Mouse (Mus musculus): ENCODE data around the gene Itgbl1. TPM values are rescaled to one million over a fixed set of nuclear protein-coding genes. Genes with fewer than 3 reads are reported as not detected.
"Not testable (repeated sequence)": the region's sequence is repeated elsewhere in the genome, so short reads cannot be mapped to it uniquely, and the experiment has no call there.

Itgbl1 gene
- polyA plus RNA-seq, 1 experiment from 2014 or later = 0.35 TPM

- not testable (repeated sequence) for DNase-seq (ENCODE audit: low spot score); H3K27ac ChIP-seq (ENCODE audit: low read depth); H3K4me2 ChIP-seq (ENCODE audit: low read length); ATAC-seq (replicated peaks; ENCODE audit: low FRiP score, low TSS enrichment, low read depth); H3K36me3 ChIP-seq (ENCODE audit: control insufficient read depth, insufficient read depth, low read length); H3K9ac ChIP-seq (ENCODE audit: low read length); H3K9me3 ChIP-seq (ENCODE audit: control insufficient read depth, low read length); H3K4me3 ChIP-seq (ENCODE audit: low read depth, low read length); H3K4me1 ChIP-seq (replicated peaks; ENCODE audit: control insufficient read depth, insufficient read depth, low read length); H3K27me3 ChIP-seq (replicated peaks; ENCODE audit: control insufficient read depth, insufficient read depth, low read length)
- WGBS = 73% methylated on average over 21 of the region's 21 CpGs
These were observed 11.3 kb downstream of the Itgbl1 start for GRCm38 (mm10) chr14:123671076-123671475.

GRCm38 (mm10) chr14:123678091-123678490 lies 18.3 kb downstream of the Itgbl1 start:
- Histone ChIP-seq H3K4me1 (replicated peaks; ENCODE audit: control insufficient read depth, insufficient read depth, low read length) (no peaks in the 10 kb centered on the region), H3K9me3 (ENCODE audit: control insufficient read depth, low read length) (no peaks in the 10 kb centered on the region), H3K36me3 (ENCODE audit: control insufficient read depth, insufficient read depth, low read length) (no peaks in the 10 kb centered on the region), H3K9ac (ENCODE audit: low read length) (no peak overlapping the region), H3K4me3 (ENCODE audit: low read depth, low read length) (no peak overlapping the region), H3K27me3 (replicated peaks; ENCODE audit: control insufficient read depth, insufficient read depth, low read length) (no peaks in the 10 kb centered on the region), H3K27ac (ENCODE audit: low read depth) (no peak overlapping the region), H3K4me2 (ENCODE audit: low read length) (no peak overlapping the region)
- WGBS = 62% methylated on average over 2 of the region's 2 CpGs
- ATAC-seq (replicated peaks; ENCODE audit: low FRiP score, low TSS enrichment, low read depth) (no peak), DNase-seq (ENCODE audit: low spot score) (no peak)

- Histone ChIP-seq H3K9ac (ENCODE audit: low read length) (no peak overlapping the region), H3K4me1 (replicated peaks; ENCODE audit: control insufficient read depth, insufficient read depth, low read length) (no peaks in the 10 kb centered on the region), H3K9me3 (ENCODE audit: control insufficient read depth, low read length) (no peaks in the 10 kb centered on the region), H3K4me2 (ENCODE audit: low read length) (no peak overlapping the region), H3K27ac (ENCODE audit: low read depth) (no peak overlapping the region), H3K36me3 (ENCODE audit: control insufficient read depth, insufficient read depth, low read length) (no peaks in the 10 kb centered on the region), H3K27me3 (replicated peaks; ENCODE audit: control insufficient read depth, insufficient read depth, low read length) (no peaks in the 10 kb centered on the region), H3K4me3 (ENCODE audit: low read depth, low read length) (no peak overlapping the region)
- ATAC-seq (replicated peaks; ENCODE audit: low FRiP score, low TSS enrichment, low read depth) = no peak
- no peak for DNase-seq (ENCODE audit: low spot score)
These were observed 55.0 kb downstream of the Itgbl1 start for GRCm38 (mm10) chr14:123714751-123715150.

GRCm38 (mm10) chr14:123742055-123742454 lies 82.3 kb downstream of the Itgbl1 start:
- DNase-seq (ENCODE audit: low spot score) (no peak), ATAC-seq (replicated peaks; ENCODE audit: low FRiP score, low TSS enrichment, low read depth) (no peak)
- 42% methylated on average over 1 of the region's 1 CpGs for WGBS

GRCm38 (mm10) chr14:123751017-123751416 lies 91.2 kb downstream of the Itgbl1 start:
- Histone ChIP-seq H3K4me1 (replicated peaks; ENCODE audit: control insufficient read depth, insufficient read depth, low read length) (no peaks in the 10 kb centered on the region), H3K9me3 (ENCODE audit: control insufficient read depth, low read length) (no peaks in the 10 kb centered on the region), H3K27me3 (replicated peaks; ENCODE audit: control insufficient read depth, insufficient read depth, low read length) (no peaks in the 10 kb centered on the region), H3K4me2 (ENCODE audit: low read length) (no peak overlapping the region), H3K36me3 (ENCODE audit: control insufficient read depth, insufficient read depth, low read length) (no peaks in the 10 kb centered on the region), H3K4me3 (ENCODE audit: low read depth, low read length) (no peak overlapping the region), H3K27ac (ENCODE audit: low read depth) (no peak overlapping the region), H3K9ac (ENCODE audit: low read length) (no peak overlapping the region)
- ATAC-seq (replicated peaks; ENCODE audit: low FRiP score, low TSS enrichment, low read depth) (no peak), DNase-seq (ENCODE audit: low spot score) (no peak)
- 67% methylated on average over 1 of the region's 1 CpGs for WGBS

More at GRCm38 (mm10) chr14:123742055-123742454, 82.3 kb downstream of the Itgbl1 start:
- H3K9ac ChIP-seq (ENCODE audit: low read length) = no peak overlapping the region
- no peaks in the 10 kb centered on the region for H3K4me1 ChIP-seq (replicated peaks; ENCODE audit: control insufficient read depth, insufficient read depth, low read length)
- no peaks in the 10 kb centered on the region for H3K27me3 ChIP-seq (replicated peaks; ENCODE audit: control insufficient read depth, insufficient read depth, low read length)
- no peak overlapping the region for H3K4me2 ChIP-seq (ENCODE audit: low read length)
- H3K27ac ChIP-seq (ENCODE audit: low read depth) = no peak overlapping the region
- H3K9me3 ChIP-seq (ENCODE audit: control insufficient read depth, low read length) = no peaks in the 10 kb centered on the region
- H3K4me3 ChIP-seq (ENCODE audit: low read depth, low read length) = no peak overlapping the region
- H3K36me3 ChIP-seq (ENCODE audit: control insufficient read depth, insufficient read depth, low read length) = no peaks in the 10 kb centered on the region

GRCm38 (mm10) chr14:123759534-123759933 lies 99.8 kb downstream of the Itgbl1 start:
- H3K27ac ChIP-seq (ENCODE audit: low read depth) = no peak overlapping the region
- ATAC-seq (replicated peaks; ENCODE audit: low FRiP score, low TSS enrichment, low read depth) = no peak
- WGBS = 64% methylated on average over 1 of the region's 1 CpGs

GRCm38 (mm10) chr14:123760079-123760478 lies 100.3 kb downstream of the Itgbl1 start:
- H3K4me2 ChIP-seq (ENCODE audit: low read length) = no peak overlapping the region
- H3K4me1 ChIP-seq (replicated peaks; ENCODE audit: control insufficient read depth, insufficient read depth, low read length) = no peaks in the 10 kb centered on the region
- H3K27ac ChIP-seq (ENCODE audit: low read depth) = no peak overlapping the region
- H3K36me3 ChIP-seq (ENCODE audit: control insufficient read depth, insufficient read depth, low read length) = no peaks in the 10 kb centered on the region
- H3K9ac ChIP-seq (ENCODE audit: low read length) = no peak overlapping the region
- no peaks in the 10 kb centered on the region for H3K9me3 ChIP-seq (ENCODE audit: control insufficient read depth, low read length)
- H3K4me3 ChIP-seq (ENCODE audit: low read depth, low read length) = no peak overlapping the region
- ATAC-seq (replicated peaks; ENCODE audit: low FRiP score, low TSS enrichment, low read depth) = no peak
- no peak for DNase-seq (ENCODE audit: low spot score)
- no peaks in the 10 kb centered on the region for H3K27me3 ChIP-seq (replicated peaks; ENCODE audit: control insufficient read depth, insufficient read depth, low read length)
- 79% methylated on average over 4 of the region's 4 CpGs for WGBS

More at GRCm38 (mm10) chr14:123759534-123759933, 99.8 kb downstream of the Itgbl1 start:
- no peaks in the 10 kb centered on the region for H3K4me1 ChIP-seq (replicated peaks; ENCODE audit: control insufficient read depth, insufficient read depth, low read length)
- no peak for DNase-seq (ENCODE audit: low spot score)
- no peak overlapping the region for H3K9ac ChIP-seq (ENCODE audit: low read length)
- no peaks in the 10 kb centered on the region for H3K9me3 ChIP-seq (ENCODE audit: control insufficient read depth, low read length)
- H3K4me2 ChIP-seq (ENCODE audit: low read length) = no peak overlapping the region
- H3K4me3 ChIP-seq (ENCODE audit: low read depth, low read length) = no peak overlapping the region
- H3K36me3 ChIP-seq (ENCODE audit: control insufficient read depth, insufficient read depth, low read length) = no peaks in the 10 kb centered on the region
- no peaks in the 10 kb centered on the region for H3K27me3 ChIP-seq (replicated peaks; ENCODE audit: control insufficient read depth, insufficient read depth, low read length)

- Histone ChIP-seq H3K4me2 (ENCODE audit: low read length) (no peak overlapping the region), H3K27me3 (replicated peaks; ENCODE audit: control insufficient read depth, insufficient read depth, low read length) (no peaks in the 10 kb centered on the region), H3K36me3 (ENCODE audit: control insufficient read depth, insufficient read depth, low read length) (no peaks in the 10 kb centered on the region), H3K4me3 (ENCODE audit: low read depth, low read length) (no peak overlapping the region), H3K9ac (ENCODE audit: low read length) (no peak overlapping the region), H3K4me1 (replicated peaks; ENCODE audit: control insufficient read depth, insufficient read depth, low read length) (no peaks in the 10 kb centered on the region), H3K27ac (ENCODE audit: low read depth) (no peak overlapping the region), H3K9me3 (ENCODE audit: control insufficient read depth, low read length) (no peaks in the 10 kb centered on the region)
- DNase-seq (ENCODE audit: low spot score) = no peak
- no peak for ATAC-seq (replicated peaks; ENCODE audit: low FRiP score, low TSS enrichment, low read depth)
These were observed 142.0 kb downstream of the Itgbl1 start for GRCm38 (mm10) chr14:123801744-123802143.

GRCm38 (mm10) chr14:123837662-123838061 lies 177.9 kb downstream of the Itgbl1 start:
- 78% methylated on average over 5 of the region's 5 CpGs for WGBS
- Histone ChIP-seq H3K9ac (ENCODE audit: low read length) (no peak overlapping the region), H3K27me3 (replicated peaks; ENCODE audit: control insufficient read depth, insufficient read depth, low read length) (no peaks in the 10 kb centered on the region), H3K4me3 (ENCODE audit: low read depth, low read length) (no peak overlapping the region), H3K36me3 (ENCODE audit: control insufficient read depth, insufficient read depth, low read length) (no peaks in the 10 kb centered on the region), H3K9me3 (ENCODE audit: control insufficient read depth, low read length) (no peaks in the 10 kb centered on the region), H3K27ac (ENCODE audit: low read depth) (no peak overlapping the region), H3K4me2 (ENCODE audit: low read length) (no peak overlapping the region), H3K4me1 (replicated peaks; ENCODE audit: control insufficient read depth, insufficient read depth, low read length) (no peaks in the 10 kb centered on the region)
- DNase-seq (ENCODE audit: low spot score) = no peak
- no peak for ATAC-seq (replicated peaks; ENCODE audit: low FRiP score, low TSS enrichment, low read depth)

Data from intestine, embryonic 14.5 days (tissue).